Mouse (Mus musculus) hematopoietic stem cell, adult 5-6 weeks (primary cell): ENCODE data around the gene Rab3d. TPM values are rescaled to one million over a fixed set of nuclear protein-coding genes. Genes with fewer than 3 reads are reported as not detected.
"Not testable (repeated sequence)": the region's sequence is repeated elsewhere in the genome, so short reads cannot be mapped to it uniquely, and the experiment has no call there.

ENCODE experiments used
- ATAC-seq, 2 experiments: fragments of 125-278 bp in 1 of 2; replicated peaks in 1 of 2; 2 replicates each; pipeline ENCODE4 v1.8.0; 2016 to 2017; ENCODE audit warnings: inconsistent platforms in 2 of 2, mild to moderate bottlenecking in 2 of 2, moderate number of reproducible peaks in 2 of 2, low read depth in 1 of 2, moderate TSS enrichment in 1 of 2; ENCODE audit not compliant: low FRiP score in 2 of 2, poor library complexity in 2 of 2, severe bottlenecking in 2 of 2, insufficient read depth in 1 of 2, low TSS enrichment in 1 of 2
- total RNA-seq: library from RNA; stranded (forward); fragments of 172-1452, 232-1000 nt; gene quantifications from 2 replicates; pipeline ENCODE4 v1.2.3, GENCODE M21; 2017

The Rab3d gene
- total RNA-seq, 1 experiment from 2014 or later = 13.5 TPM

- no peak for ATAC-seq
Measured at GRCm38 (mm10) chr9:21865673-21866398, 52.2 kb downstream of the Rab3d start.

DNA sequence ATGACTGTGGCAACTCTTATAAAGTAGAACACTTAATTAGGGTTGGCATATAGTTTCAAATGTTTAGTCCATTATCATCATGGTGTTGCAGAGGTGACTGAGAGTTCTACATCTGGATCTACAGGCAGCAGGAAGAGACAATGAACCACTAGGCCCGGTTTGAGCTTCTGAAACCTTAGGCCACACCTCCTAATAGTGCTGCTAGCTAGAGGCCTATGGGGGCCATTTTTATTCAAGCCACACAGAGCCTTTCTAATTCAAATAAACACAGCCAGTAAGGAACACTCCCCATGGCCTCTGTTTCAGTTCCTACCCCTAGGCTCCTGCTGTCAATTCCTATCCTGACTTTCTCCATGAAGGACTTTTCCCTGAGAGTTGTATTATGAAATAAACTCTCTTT is 55.8 kb downstream of the Rab3d start:
- ATAC-seq = no peak

DNA sequence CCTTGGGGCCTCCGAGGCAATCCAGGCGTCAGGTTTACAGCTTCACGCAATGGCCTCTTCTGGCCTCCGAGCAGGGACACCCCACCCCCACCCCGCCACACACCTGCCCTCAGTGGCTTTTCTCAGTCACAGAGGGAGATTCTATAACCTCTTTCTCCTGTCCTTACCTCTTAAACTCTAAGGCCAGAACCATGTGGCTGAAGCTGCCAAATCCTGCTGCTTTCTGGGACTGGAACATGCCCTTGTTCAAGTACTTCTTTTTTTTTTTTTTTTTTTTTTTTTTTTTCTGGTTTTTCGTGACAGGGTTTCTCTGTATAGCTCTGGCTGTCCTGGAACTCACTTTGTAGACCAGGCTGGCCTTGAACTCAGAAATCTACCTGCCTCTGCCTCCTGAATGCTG is 57.6 kb downstream of the Rab3d start:
- ATAC-seq = not testable (repeated sequence)

GRCm38 (mm10) chr9:21859606-21860005 is 58.4 kb downstream of the Rab3d start:
- ATAC-seq = no peak

DNA sequence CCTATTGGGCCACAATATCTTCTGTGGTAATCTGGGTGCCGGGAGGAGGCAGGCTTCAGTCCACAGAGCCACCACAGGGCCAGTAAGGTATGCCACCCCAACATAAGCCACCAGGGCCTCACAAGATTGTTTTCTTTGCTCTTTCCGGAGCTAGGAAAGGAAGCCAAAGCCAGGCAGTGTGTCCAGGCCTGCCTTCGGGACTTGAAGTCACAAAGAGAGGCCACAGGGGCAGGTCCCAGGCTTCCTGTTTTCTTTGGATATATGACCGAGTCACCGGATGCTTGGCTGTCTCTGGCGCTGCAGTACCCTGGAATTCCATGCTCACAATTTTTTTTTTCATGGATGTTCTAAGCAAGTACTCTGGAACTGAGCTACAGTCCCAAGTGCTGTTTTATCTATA is 59.9 kb downstream of the Rab3d start:
- ATAC-seq = no peak

DNA sequence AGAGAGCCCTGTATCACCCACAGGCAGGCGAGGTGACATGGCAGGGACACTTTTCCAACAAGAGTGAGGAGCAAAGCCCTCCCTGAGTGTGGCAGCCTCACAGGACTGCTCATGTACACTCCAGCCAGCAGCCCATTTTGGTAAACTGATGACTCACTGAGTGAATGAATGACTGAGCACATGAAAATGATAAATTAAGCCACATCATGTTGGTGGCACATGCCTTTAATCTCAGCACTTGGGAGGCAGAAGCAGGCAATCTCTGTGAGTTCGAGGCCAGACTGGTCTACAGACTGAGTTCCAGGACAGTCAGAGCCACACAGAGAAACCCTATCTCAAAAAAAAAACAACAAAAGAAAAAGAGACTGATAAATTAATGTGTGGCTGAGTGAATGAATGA is 60.5 kb downstream of the Rab3d start:
- no peak for ATAC-seq

Other genes starting within 250 kb of the Rab3d start
- gene Ldlr, start 194.7 kb downstream of the Rab3d start, total RNA-seq = 22.2 and 22.4 TPM in 2 replicates
- 79.7 and 117 TPM in 2 replicates for gene Spc24, start 157.9 kb downstream of the Rab3d start, total RNA-seq
- gene Kank2, start 119.4 kb downstream of the Rab3d start, total RNA-seq = 3.9 and 4.3 TPM in 2 replicates
- gene Angptl8, start 82.7 kb downstream of the Rab3d start, total RNA-seq = not detected in 2 replicates
- gene Dock6, start 65.6 kb downstream of the Rab3d start, total RNA-seq = 4.3 and 6.1 TPM in 2 replicates
- 0.25 and 0.50 TPM in 2 replicates for gene Ccdc159, start 9.3 kb upstream of the Rab3d start, total RNA-seq
- 12.7 and 18.1 TPM in 2 replicates for gene Tmem205, start 9.4 kb upstream of the Rab3d start, total RNA-seq
- gene Plppr2, start 18.8 kb upstream of the Rab3d start, total RNA-seq = 0.15 and 0.25 TPM in 2 replicates
- gene Swsap1, start 37.6 kb upstream of the Rab3d start, total RNA-seq = 6.4 and 7.2 TPM in 2 replicates
- gene Epor, start 45.3 kb upstream of the Rab3d start, total RNA-seq = 1.7 and 9.2 TPM in 2 replicates
- gene Rgl3, start 71.3 kb upstream of the Rab3d start, total RNA-seq = not detected in 2 replicates
- gene Ccdc151, start 84.4 kb upstream of the Rab3d start, total RNA-seq = 0.19 TPM in 1 of 2 replicates, not detected in the other
- gene Prkcsh, start 84.6 kb upstream of the Rab3d start, total RNA-seq = 91.7 and 110 TPM in 2 replicates
- gene Elavl3, start 133.8 kb upstream of the Rab3d start, total RNA-seq = not detected in 2 replicates
- gene Gm49318, start 153.1 kb upstream of the Rab3d start, total RNA-seq = not detected in 2 replicates
- 11.1 and 12.9 TPM in 2 replicates for gene Zfp653, start 153.2 kb upstream of the Rab3d start, total RNA-seq
- gene Ecsit, start 167.2 kb upstream of the Rab3d start, total RNA-seq = 15.9 and 17.7 TPM in 2 replicates
- not detected in 2 replicates for gene Cnn1, start 181.0 kb upstream of the Rab3d start, total RNA-seq
- gene Elof1, start 199.0 kb upstream of the Rab3d start, total RNA-seq = 43.6 and 44.7 TPM in 2 replicates
- 1.1 and 2.8 TPM in 2 replicates for gene Acp5, start 217.5 kb upstream of the Rab3d start, total RNA-seq
- 10.4 and 26.5 TPM in 2 replicates for gene Pigyl, start 238.7 kb upstream of the Rab3d start, total RNA-seq